22 mouse cellular contexts compared by ENCODE assay signal in the genomic region with DNA sequence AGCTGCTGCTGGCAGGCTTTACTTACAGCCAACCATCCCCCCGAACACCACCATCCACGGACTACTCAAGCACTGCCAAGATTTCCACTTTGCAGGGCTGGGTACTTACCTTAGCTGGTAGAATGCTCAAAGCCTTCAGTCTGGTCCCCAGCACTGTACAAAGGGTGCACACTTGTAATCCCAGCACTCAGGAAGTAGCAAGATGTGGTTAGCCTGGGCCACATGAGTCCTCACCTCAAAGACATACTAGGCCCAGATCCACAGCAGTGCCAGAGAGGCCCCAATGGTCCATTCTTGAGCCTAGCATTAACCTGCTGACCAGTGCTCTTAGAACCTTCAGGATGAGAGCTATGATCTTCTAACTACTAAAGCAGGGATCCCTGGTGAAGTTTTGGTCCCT. TPM values are rescaled to one million over a fixed set of nuclear protein-coding genes. Genes with fewer than 3 reads are reported as not detected.
DNase-seq lines count a peak whose midpoint lies in the region; ATAC-seq lines count a peak whose summit lies in the region.
"Had no signal": no experiment of that assay in that cellular context is flagged by ENCODE, and none has a peak within 500 bp of the region (broad histone marks: within the 10 kb centered on the region; RNA-seq: fewer than 3 reads in every experiment).

No protein-coding gene starts in this region.

- no peaks in the 10 kb centered on the region for H3K9me3 ChIP-seq in midbrain, embryonic 16.5 days (replicated peaks; ENCODE audit: control insufficient read depth, low read length, poor library complexity, severe bottlenecking)
- no peaks in the 10 kb centered on the region for H3K9me3 ChIP-seq in forebrain, embryonic 14.5 days (replicated peaks; ENCODE audit: control insufficient read depth, low read length)
- H3K9me3 ChIP-seq: embryonic facial prominence, embryonic 10.5 days; embryonic facial prominence, embryonic 12.5 days; forebrain, embryonic 13.5 days; G1E had no signal

- ATAC-seq in inflammation-experienced regulatory T-cells, adult 6 months: peak; percentile 52
- ATAC-seq in midbrain, embryonic 16.5 days: no peak
- no peak for ATAC-seq in forebrain, embryonic 14.5 days
- ATAC-seq: forebrain, embryonic 13.5 days; forebrain, embryonic 16.5 days; Patski had no signal

- H3K4me2 ChIP-seq in midbrain, embryonic 16.5 days (ENCODE audit: low read length): no peak overlapping the region
- no peak overlapping the region for H3K4me2 ChIP-seq in forebrain, embryonic 14.5 days (ENCODE audit: low read length)
- H3K4me2 ChIP-seq: embryonic facial prominence, embryonic 12.5 days; forebrain, embryonic 13.5 days had no signal

- H3K9ac ChIP-seq in midbrain, embryonic 16.5 days (ENCODE audit: low read depth, low read length): no peak overlapping the region
- H3K9ac ChIP-seq in forebrain, embryonic 14.5 days (ENCODE audit: low read length): no peak overlapping the region
- H3K9ac ChIP-seq: embryonic facial prominence, embryonic 12.5 days; forebrain, embryonic 13.5 days had no signal

- DNase-seq in CD4-positive helper T cell, adult 2 months (ENCODE audit: low read depth, low spot score): peak; percentile 46
- peak; percentile 29 for DNase-seq in CD4-positive, CD25-positive, alpha-beta regulatory T cell, adult 2 months (ENCODE audit: low read depth, low spot score)
- DNase-seq in T-cell, adult 2 months (ENCODE audit: low spot score): peak; percentile 41
- no peak for DNase-seq in lung, postnatal 36 days
- no peak for DNase-seq in forebrain, embryonic 14.5 days (ENCODE audit: low spot score)
- DNase-seq in layer of hippocampus, adult 18-20 months (ENCODE audit: low spot score in 2 of 2): no peak
- DNase-seq: adrenal gland, adult 8-10 months; adrenal gland, postnatal 25 days; cerebellum, adult 11 months; cerebellum, adult 18-20 months; cerebellum, adult 8-10 months; cerebellum, postnatal 10 days; cerebellum, postnatal 25 days had no signal

- WGBS in midbrain, embryonic 16.5 days: 100% methylated on average over 2 of the region's 2 CpGs
- WGBS in forebrain, embryonic 14.5 days: 98% methylated on average over 2 of the region's 2 CpGs

- H3K27me3 ChIP-seq in midbrain, embryonic 16.5 days (ENCODE audit: control insufficient read depth, insufficient read depth, low read depth, low read length): no peaks in the 10 kb centered on the region
- no peaks in the 10 kb centered on the region for H3K27me3 ChIP-seq in forebrain, embryonic 14.5 days (replicated peaks; ENCODE audit: control insufficient read depth, insufficient read depth, low read length)
- H3K27me3 ChIP-seq: CH12.LX; embryonic facial prominence, embryonic 12.5 days; forebrain, embryonic 13.5 days; Patski had no signal

- no peaks in the 10 kb centered on the region for H3K36me3 ChIP-seq in midbrain, embryonic 16.5 days (ENCODE audit: control insufficient read depth, insufficient read depth, low read length)
- no peaks in the 10 kb centered on the region for H3K36me3 ChIP-seq in forebrain, embryonic 14.5 days (ENCODE audit: control insufficient read depth, insufficient read depth, low read length)
- H3K36me3 ChIP-seq: embryonic facial prominence, embryonic 10.5 days; embryonic facial prominence, embryonic 12.5 days; G1E had no signal

- no peak overlapping the region for H3K4me3 ChIP-seq in midbrain, embryonic 16.5 days (ENCODE audit: low read depth, low read length)
- no peak overlapping the region for H3K4me3 ChIP-seq in forebrain, embryonic 14.5 days (ENCODE audit: low read depth, low read length)
- H3K4me3 ChIP-seq: embryonic facial prominence, embryonic 10.5 days; embryonic facial prominence, embryonic 12.5 days; forebrain, embryonic 13.5 days had no signal

- peaks cover 16% of the 10 kb centered on the region for H3K4me1 ChIP-seq in midbrain, embryonic 16.5 days (ENCODE audit: control insufficient read depth, insufficient read depth, low read length)
- H3K4me1 ChIP-seq in forebrain, embryonic 14.5 days (ENCODE audit: control insufficient read depth, insufficient read depth, low read length): peaks cover 10% of the 10 kb centered on the region

- no peak overlapping the region for H3K27ac ChIP-seq in midbrain, embryonic 16.5 days (ENCODE audit: low read length)
- H3K27ac ChIP-seq in forebrain, embryonic 14.5 days (ENCODE audit: low read depth, low read length): no peak overlapping the region
- H3K27ac ChIP-seq: embryonic facial prominence, embryonic 10.5 days; embryonic facial prominence, embryonic 12.5 days; forebrain, embryonic 13.5 days had no signal

RNA-seq across cellular contexts. Expression of gene Smurf1, which starts 39.4 kb away (rescaled TPM):
- 1 to 10 TPM; 2.7 to 6.8 (median 5.4) TPM for polyA plus RNA-seq in inflammation-experienced regulatory T-cells, adult 6 months (2017; shearing (Covaris generic))
- 32.3 and 34.1 TPM in 2 replicates for polyA plus RNA-seq in midbrain, embryonic 16.5 days (2015; fragmentation: Nextera tagmentation; extraction: Ambion mirVana)
- polyA plus RNA-seq in forebrain, embryonic 14.5 days (2014; fragmentation: Nextera tagmentation; extraction: Ambion mirVana): 16.5 and 22.7 TPM in 2 replicates
- total RNA-seq in layer of hippocampus, adult 18-20 months (2021): 10 to 100 TPM; 29.4 to 32.2 TPM

Comparison
In these comparisons a context has a peak if more than half of its experiments do, and no peak if none do; other contexts are left out.
1. DNase-seq: peak in CD4-positive helper T cell, adult 2 months (single experiment), CD4-positive, CD25-positive, alpha-beta regulatory T cell, adult 2 months (single experiment) and T-cell, adult 2 months (single experiment); none in lung, postnatal 36 days (single experiment), forebrain, embryonic 14.5 days (single experiment) and layer of hippocampus, adult 18-20 months (0 of 2).